Mouse (Mus musculus) bone marrow, adult 2 months (tissue): ENCODE measurements around the gene Hmcn2.

ENCODE experiments used
- CTCF ChIP-seq: fragments of 200-500 bp; IDR thresholded peaks from 2 replicates; pipeline ENCODE4 v1.5.1; 2011; ENCODE audit warnings: low read length, control low read depth; ENCODE audit not compliant: control insufficient read depth, insufficient read depth
- POLR2A ChIP-seq: fragments of 200-500 bp; IDR thresholded peaks from 2 replicates; pipeline ENCODE4 v1.6.1; 2011; ENCODE audit warnings: low read depth, mild to moderate bottlenecking, control low read depth, low read length, borderline replicate concordance; ENCODE audit not compliant: control insufficient read depth

GRCm38 (mm10) chr2:31297602-31298268, 16.5 kb upstream of the Hmcn2 start:
- TF ChIP-seq CTCF, result no peak
- no peak for TF ChIP-seq POLR2A
